Mouse (Mus musculus): ENCODE measurements around the gene Slc43a2. TPM values are rescaled to one million over a fixed set of nuclear protein-coding genes. Genes with fewer than 3 reads are reported as not detected.

The Slc43a2 gene
- polyA plus RNA-seq, 1 experiment from 2014 or later, result 17.6 TPM

GRCm38 (mm10) chr11:75605318-75605717 is 73.8 kb downstream of the Slc43a2 start:
- H3K4me3 ChIP-seq, result no peak overlapping the region
- no peak for ATAC-seq (ENCODE audit: low FRiP score, low read depth)
- no peak overlapping the region for H3K9ac ChIP-seq
- no peaks in the 10 kb centered on the region for H3K4me1 ChIP-seq (replicated peaks)
- no peak overlapping the region for H3K4me2 ChIP-seq
- no peaks in the 10 kb centered on the region for H3K9me3 ChIP-seq
- 83% methylated on average over 1 of the region's 1 CpGs for WGBS
- H3K27me3 ChIP-seq, result no peaks in the 10 kb centered on the region
- peaks cover 68% of the 10 kb centered on the region for H3K36me3 ChIP-seq
- H3K27ac ChIP-seq (replicated peaks), result no peak overlapping the region

DNA sequence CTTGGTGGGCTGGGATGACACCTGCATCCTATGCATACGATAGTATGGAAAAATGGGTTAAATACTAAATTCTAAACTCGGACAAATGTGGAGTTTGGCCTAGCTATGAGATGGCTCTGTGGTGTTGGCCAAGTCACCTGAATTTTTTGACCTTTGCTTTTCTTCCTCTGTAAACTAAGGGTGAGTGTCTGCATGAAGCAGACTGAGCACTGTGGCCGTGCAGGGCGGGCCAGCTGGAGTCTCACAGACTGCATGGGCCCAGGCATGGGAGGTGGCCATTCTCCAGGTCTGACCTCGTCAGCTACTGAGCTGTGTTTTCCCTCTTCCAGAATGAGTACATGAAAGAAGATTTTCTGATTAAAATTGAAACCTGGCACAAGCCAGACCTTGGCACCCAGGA is 77.3 kb downstream of the Slc43a2 start:
- 91% methylated on average over 5 of the region's 5 CpGs for WGBS
- H3K4me3 ChIP-seq, result no peak overlapping the region
- H3K27me3 ChIP-seq, result no peaks in the 10 kb centered on the region
- no peak overlapping the region for H3K27ac ChIP-seq (replicated peaks)
- no peaks in the 10 kb centered on the region for H3K9me3 ChIP-seq
- no peak overlapping the region for H3K9ac ChIP-seq
- no peaks in the 10 kb centered on the region for H3K4me1 ChIP-seq (replicated peaks)
- no peak overlapping the region for H3K4me2 ChIP-seq
- no peak for ATAC-seq (ENCODE audit: low FRiP score, low read depth)
- peaks cover 69% of the 10 kb centered on the region for H3K36me3 ChIP-seq

DNA sequence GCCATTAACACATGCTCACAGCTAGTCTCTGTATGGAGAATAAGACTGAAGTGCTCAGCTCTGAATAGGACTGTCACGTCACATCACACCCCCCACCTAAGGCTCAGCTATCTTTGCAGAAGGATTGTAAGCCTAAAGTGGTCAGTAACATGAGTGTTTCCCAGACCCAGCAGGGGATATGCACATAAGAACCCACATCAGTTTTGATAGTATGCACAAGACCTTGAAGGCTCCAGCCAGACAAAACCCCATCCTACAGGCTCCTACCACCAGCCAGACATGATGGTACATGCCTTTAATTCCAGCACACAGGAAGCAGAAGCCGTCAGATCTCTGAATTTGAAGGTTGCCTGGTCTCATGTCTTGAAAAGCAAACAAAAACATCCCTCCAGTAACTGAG is 78.5 kb downstream of the Slc43a2 start:
- no peaks in the 10 kb centered on the region for H3K9me3 ChIP-seq
- ATAC-seq (ENCODE audit: low FRiP score, low read depth), result no peak

GRCm38 (mm10) chr11:75614769-75615168 is 83.3 kb downstream of the Slc43a2 start:
- Histone ChIP-seq H3K9ac (no peak overlapping the region), H3K4me3 (no peak overlapping the region), H3K4me2 (no peak overlapping the region), H3K27ac (replicated peaks) (no peak overlapping the region), H3K27me3 (no peaks in the 10 kb centered on the region), H3K4me1 (replicated peaks) (no peaks in the 10 kb centered on the region), H3K9me3 (no peaks in the 10 kb centered on the region), H3K36me3 (peaks cover 74% of the 10 kb centered on the region)
- WGBS, result 97% methylated on average over 1 of the region's 1 CpGs
- no peak for ATAC-seq (ENCODE audit: low FRiP score, low read depth)

More for the DNA sequence above, 78.5 kb downstream of the Slc43a2 start:
- Histone ChIP-seq H3K4me2 (no peak overlapping the region), H3K4me3 (no peak overlapping the region), H3K9ac (no peak overlapping the region), H3K4me1 (replicated peaks) (no peaks in the 10 kb centered on the region), H3K27ac (replicated peaks) (no peak overlapping the region), H3K36me3 (peaks cover 66% of the 10 kb centered on the region), H3K27me3 (no peaks in the 10 kb centered on the region)
- WGBS, result 88% methylated on average over 2 of the region's 2 CpGs

DNA sequence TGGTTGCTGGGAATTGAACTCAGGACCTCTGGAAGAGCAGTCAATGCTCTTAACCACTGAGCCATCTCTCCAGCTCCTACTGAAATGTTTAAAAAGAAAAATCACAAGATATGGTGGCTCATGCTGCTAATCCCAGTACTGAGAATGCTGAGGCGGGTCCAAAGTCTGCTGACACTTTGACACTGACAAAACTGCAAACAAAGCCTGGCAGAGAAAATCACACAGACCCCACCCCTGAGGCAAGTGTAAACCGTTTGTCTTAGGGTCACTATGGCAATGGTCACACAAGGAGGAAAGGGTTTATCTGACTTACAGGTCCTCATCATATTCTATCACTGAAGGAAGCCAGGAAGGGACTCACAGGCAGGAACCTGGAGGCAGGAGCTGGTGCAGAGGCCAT is 84.1 kb downstream of the Slc43a2 start:
- H3K27me3 ChIP-seq, result no peaks in the 10 kb centered on the region
- no peak overlapping the region for H3K9ac ChIP-seq
- H3K4me2 ChIP-seq, result no peak overlapping the region
- ATAC-seq (ENCODE audit: low FRiP score, low read depth), result no peak
- H3K9me3 ChIP-seq, result no peaks in the 10 kb centered on the region
- no peak overlapping the region for H3K4me3 ChIP-seq
- H3K27ac ChIP-seq (replicated peaks), result no peak overlapping the region
- peaks cover 73% of the 10 kb centered on the region for H3K36me3 ChIP-seq
- H3K4me1 ChIP-seq (replicated peaks), result no peaks in the 10 kb centered on the region
- WGBS, result 95% methylated on average over 2 of the region's 2 CpGs

- no peak overlapping the region for H3K9ac ChIP-seq
- no peak overlapping the region for H3K4me2 ChIP-seq
- no peak for ATAC-seq (ENCODE audit: low FRiP score, low read depth)
- no peaks in the 10 kb centered on the region for H3K9me3 ChIP-seq
- no peak overlapping the region for H3K4me3 ChIP-seq
- H3K27me3 ChIP-seq, result no peaks in the 10 kb centered on the region
- 83% methylated on average over 5 of the region's 5 CpGs for WGBS
- peaks cover 76% of the 10 kb centered on the region for H3K36me3 ChIP-seq
- H3K27ac ChIP-seq (replicated peaks), result no peak overlapping the region
- no peaks in the 10 kb centered on the region for H3K4me1 ChIP-seq (replicated peaks)
Measured at GRCm38 (mm10) chr11:75619133-75619532, 87.6 kb downstream of the Slc43a2 start.

DNA sequence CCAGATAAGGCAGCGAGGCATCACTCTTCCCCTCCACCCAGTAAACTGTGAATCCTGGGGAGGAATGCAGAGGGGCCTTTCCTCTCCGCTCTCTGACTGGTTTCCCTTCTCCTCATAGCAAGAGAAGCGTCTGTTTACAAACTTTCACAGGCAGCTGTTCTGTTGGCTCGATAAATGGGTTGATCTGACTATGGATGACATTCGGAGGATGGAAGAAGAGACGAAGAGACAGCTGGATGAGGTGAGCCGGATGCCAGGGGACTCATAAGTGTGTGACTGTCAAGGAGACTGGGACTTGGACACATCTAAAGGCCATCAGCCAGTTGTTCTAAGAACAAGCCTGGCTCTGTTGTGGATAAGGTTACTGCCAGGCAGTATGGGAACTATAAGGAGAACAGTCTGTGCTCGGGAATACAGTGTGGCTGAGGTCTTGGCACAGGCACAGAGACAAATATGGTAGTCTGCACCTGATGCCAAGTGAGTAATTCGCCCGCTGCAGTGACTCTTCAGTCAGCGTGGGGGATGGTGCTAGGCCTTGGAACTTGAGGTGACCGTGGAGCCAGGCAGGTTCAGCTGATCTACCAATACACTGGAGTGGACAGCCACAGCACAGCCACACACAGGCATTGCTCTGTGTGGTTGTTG is 88.8 kb downstream of the Slc43a2 start:
- no peak overlapping the region for H3K27ac ChIP-seq (replicated peaks)
- no peaks in the 10 kb centered on the region for H3K27me3 ChIP-seq
- peaks cover 78% of the 10 kb centered on the region for H3K36me3 ChIP-seq
- no peaks in the 10 kb centered on the region for H3K4me1 ChIP-seq (replicated peaks)
- no peaks in the 10 kb centered on the region for H3K9me3 ChIP-seq
- WGBS, result 93% methylated on average over 12 of the region's 12 CpGs
- H3K9ac ChIP-seq, result no peak overlapping the region
- no peak overlapping the region for H3K4me2 ChIP-seq
- no peak overlapping the region for H3K4me3 ChIP-seq
- no peak for ATAC-seq (ENCODE audit: low FRiP score, low read depth)

DNA sequence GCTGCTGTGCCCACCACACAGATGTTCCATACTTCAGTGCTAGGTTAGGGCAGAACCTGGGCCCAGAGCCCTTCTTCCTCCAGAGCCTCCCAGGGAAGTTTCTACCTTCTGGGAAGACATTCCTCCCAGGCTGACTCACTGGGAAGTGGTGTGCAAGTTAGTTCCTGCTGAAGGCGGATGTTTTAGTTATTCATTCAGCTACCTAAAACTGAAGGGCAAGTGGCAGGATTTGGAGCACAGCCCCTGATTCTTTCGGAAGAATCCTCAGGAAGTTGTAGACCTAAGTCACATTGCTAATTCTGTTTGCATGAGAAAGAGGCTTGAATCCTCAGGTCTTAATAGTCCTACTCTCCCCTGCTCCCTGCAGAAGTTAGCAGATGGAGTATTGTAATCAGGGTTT is 89.9 kb downstream of the Slc43a2 start:
- Histone ChIP-seq H3K9ac (no peak overlapping the region), H3K4me1 (replicated peaks) (no peaks in the 10 kb centered on the region), H3K27me3 (no peaks in the 10 kb centered on the region), H3K9me3 (no peaks in the 10 kb centered on the region), H3K4me2 (no peak overlapping the region), H3K4me3 (no peak overlapping the region), H3K36me3 (peaks cover 84% of the 10 kb centered on the region), H3K27ac (replicated peaks) (no peak overlapping the region)
- ATAC-seq (ENCODE audit: low FRiP score, low read depth), result no peak
- 90% methylated on average over 2 of the region's 2 CpGs for WGBS

- Histone ChIP-seq H3K9me3 (no peaks in the 10 kb centered on the region), H3K27me3 (no peaks in the 10 kb centered on the region), H3K36me3 (peaks cover 85% of the 10 kb centered on the region), H3K4me1 (replicated peaks) (no peaks in the 10 kb centered on the region), H3K4me2 (no peak overlapping the region), H3K4me3 (no peak overlapping the region), H3K9ac (no peak overlapping the region), H3K27ac (replicated peaks) (no peak overlapping the region)
- WGBS, result 88% methylated on average over 2 of the region's 2 CpGs
- no peak for ATAC-seq (ENCODE audit: low FRiP score, low read depth)
Measured at GRCm38 (mm10) chr11:75622588-75623329, 91.3 kb downstream of the Slc43a2 start.

GRCm38 (mm10) chr11:75624102-75624554 is 92.6 kb downstream of the Slc43a2 start:
- Histone ChIP-seq H3K4me2 (no peak overlapping the region), H3K27ac (replicated peaks) (0 out of 2 replicates have a peak overlapping the region, but pooled peaks have one; percentile 48), H3K27me3 (no peaks in the 10 kb centered on the region), H3K9ac (no peak overlapping the region), H3K36me3 (peaks cover 83% of the 10 kb centered on the region), H3K4me3 (no peak overlapping the region), H3K4me1 (replicated peaks) (no peaks in the 10 kb centered on the region), H3K9me3 (no peaks in the 10 kb centered on the region)
- no peak for ATAC-seq (ENCODE audit: low FRiP score, low read depth)
- 85% methylated on average over 2 of the region's 2 CpGs for WGBS

DNA sequence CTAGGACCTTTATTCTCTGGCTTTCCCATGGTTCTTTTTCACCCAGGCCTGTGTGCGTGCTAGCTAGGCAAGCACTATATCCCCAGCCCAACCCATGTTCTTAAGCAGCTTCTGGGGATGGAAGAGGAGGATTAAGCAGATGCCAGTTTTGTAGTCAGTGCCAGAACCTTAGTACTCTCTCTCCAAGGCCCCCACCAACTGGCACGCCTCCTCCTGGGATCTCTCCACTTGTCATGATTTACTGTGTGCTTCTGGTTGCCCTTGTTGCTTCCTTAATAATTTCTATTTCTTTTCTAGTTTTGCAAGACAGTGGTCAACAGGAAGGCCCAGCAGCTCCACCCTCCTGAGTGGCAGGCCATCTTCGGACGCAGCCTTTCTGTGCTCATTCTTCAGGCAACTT is 94.3 kb downstream of the Slc43a2 start:
- H3K4me2 ChIP-seq, result no peak overlapping the region
- WGBS, result 92% methylated on average over 4 of the region's 4 CpGs
- H3K36me3 ChIP-seq, result peaks cover 66% of the 10 kb centered on the region
- no peak for ATAC-seq (ENCODE audit: low FRiP score, low read depth)
- H3K27me3 ChIP-seq, result no peaks in the 10 kb centered on the region
- no peak overlapping the region for H3K27ac ChIP-seq (replicated peaks)
- no peaks in the 10 kb centered on the region for H3K9me3 ChIP-seq
- peaks cover 7% of the 10 kb centered on the region for H3K4me1 ChIP-seq (replicated peaks)
- no peak overlapping the region for H3K9ac ChIP-seq
- no peak overlapping the region for H3K4me3 ChIP-seq

Data from hindbrain, embryonic 15.5 days (tissue).